Mouse (Mus musculus) v-Abl transformed pro-B cells (cell line): ENCODE data around the gene Sez6l.

Source experiments
- in situ Hi-C, 2 experiments: fragments of 400-800 bp; cut with MboI; formaldehyde crosslinking; loops; one replicate each; pipeline ENCODE4 v1.15.1; 2025; ENCODE audit not compliant: unreplicated experiment in 2 of 2

Sez6l gene

GRCm38 (mm10) chr5:112586071-112586470 is 9.1 kb upstream of the Sez6l start:
- in situ Hi-C loops: no loop called here

GRCm38 (mm10) chr5:112584155-112584769 is 7.3 kb upstream of the Sez6l start:
- in situ Hi-C loops: no loop called here

GRCm38 (mm10) chr5:112583304-112583703 is 6.3 kb upstream of the Sez6l start:
- in situ Hi-C loops: no loop called here

GRCm38 (mm10) chr5:112577750-112578149 is 765 bp upstream of the Sez6l start:
- in situ Hi-C loops: no loop called here

GRCm38 (mm10) chr5:112576361-112576992 is 508 bp downstream of the Sez6l start:
- in situ Hi-C loops: no loop called here

- in situ Hi-C loops: no loop called here
Observed at GRCm38 (mm10) chr5:112575151-112575915, 1.7 kb downstream of the Sez6l start.

- in situ Hi-C loops: no loop called here
Observed at GRCm38 (mm10) chr5:112573916-112574315, 3.1 kb downstream of the Sez6l start.

- in situ Hi-C loops: no loop called here
Observed at GRCm38 (mm10) chr5:112572217-112572616, 4.8 kb downstream of the Sez6l start.

- in situ Hi-C loops: no loop called here
Observed at GRCm38 (mm10) chr5:112565489-112565888, 11.5 kb downstream of the Sez6l start.

GRCm38 (mm10) chr5:112565083-112565482 is 11.9 kb downstream of the Sez6l start:
- in situ Hi-C loops: no loop called here

GRCm38 (mm10) chr5:112560869-112561499 is 16.0 kb downstream of the Sez6l start:
- in situ Hi-C loops: no loop called here

- in situ Hi-C loops: no loop called here
Observed at GRCm38 (mm10) chr5:112560139-112560538, 16.8 kb downstream of the Sez6l start.

GRCm38 (mm10) chr5:112557396-112557795 is 19.6 kb downstream of the Sez6l start:
- in situ Hi-C loops: no loop called here

GRCm38 (mm10) chr5:112556640-112557039 is 20.3 kb downstream of the Sez6l start:
- in situ Hi-C loops: no loop called here

GRCm38 (mm10) chr5:112554508-112554907 is 22.5 kb downstream of the Sez6l start:
- in situ Hi-C loops: no loop called here

- in situ Hi-C loops: no loop called here
Observed at GRCm38 (mm10) chr5:112552786-112553185, 24.2 kb downstream of the Sez6l start.

- in situ Hi-C loops: no loop called here
Observed at GRCm38 (mm10) chr5:112551975-112552728, 24.8 kb downstream of the Sez6l start.

- in situ Hi-C loops: no loop called here
Observed at GRCm38 (mm10) chr5:112548846-112549620, 28.0 kb downstream of the Sez6l start.

- in situ Hi-C loops: no loop called here
Observed at GRCm38 (mm10) chr5:112546771-112547170, 30.2 kb downstream of the Sez6l start.

- in situ Hi-C loops: no loop called here
Observed at GRCm38 (mm10) chr5:112538295-112538694, 38.7 kb downstream of the Sez6l start.
